Mouse (Mus musculus): ENCODE data around the gene E130114P18Rik. TPM values are rescaled to one million over a fixed set of nuclear protein-coding genes. Genes with fewer than 3 reads are reported as not detected.

E130114P18Rik gene
- polyA plus RNA-seq, 1 experiment from 2014 or later, result 0.35 TPM

DNA sequence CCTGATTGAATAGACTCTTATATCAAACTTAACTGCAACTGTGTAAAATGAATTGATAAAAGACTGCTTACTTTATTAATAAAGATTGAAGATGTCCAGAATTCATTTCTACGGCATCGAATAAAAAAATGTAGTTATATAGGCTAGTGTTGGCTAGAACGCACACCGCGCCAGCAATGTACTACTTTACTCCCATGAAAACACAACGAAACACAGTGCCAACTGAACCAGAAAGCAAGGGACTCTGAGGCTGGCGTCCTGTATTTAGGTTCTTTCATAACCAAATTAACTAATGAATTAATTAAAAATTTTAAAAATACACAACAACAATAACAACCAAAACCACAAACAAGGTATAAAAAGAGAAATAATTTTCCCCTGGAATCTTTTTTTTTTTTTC is 197.0 kb downstream of the E130114P18Rik start:
- Histone ChIP-seq H3K4me2 (replicated peaks; ENCODE audit: low read depth, low read length) (no peak overlapping the region), H3K9ac (ENCODE audit: low read depth, low read length) (no peak overlapping the region), H3K4me1 (ENCODE audit: control insufficient read depth, insufficient read depth, low read length) (0 out of 2 replicates have a peak, but pooled peaks cover 4% of the 10 kb centered on the region), H3K4me3 (ENCODE audit: low read length) (no peak overlapping the region), H3K9me3 (ENCODE audit: control insufficient read depth, low read length) (no peaks in the 10 kb centered on the region), H3K36me3 (ENCODE audit: control insufficient read depth, insufficient read depth, low read length) (no peaks in the 10 kb centered on the region), H3K27me3 (ENCODE audit: control insufficient read depth, insufficient read depth, low read length) (no peaks in the 10 kb centered on the region), H3K27ac (ENCODE audit: low read depth, low read length) (no peak overlapping the region)
- 89% methylated on average over 7 of the region's 7 CpGs for WGBS
- no peak for ATAC-seq (ENCODE audit: low FRiP score, low TSS enrichment)

DNA sequence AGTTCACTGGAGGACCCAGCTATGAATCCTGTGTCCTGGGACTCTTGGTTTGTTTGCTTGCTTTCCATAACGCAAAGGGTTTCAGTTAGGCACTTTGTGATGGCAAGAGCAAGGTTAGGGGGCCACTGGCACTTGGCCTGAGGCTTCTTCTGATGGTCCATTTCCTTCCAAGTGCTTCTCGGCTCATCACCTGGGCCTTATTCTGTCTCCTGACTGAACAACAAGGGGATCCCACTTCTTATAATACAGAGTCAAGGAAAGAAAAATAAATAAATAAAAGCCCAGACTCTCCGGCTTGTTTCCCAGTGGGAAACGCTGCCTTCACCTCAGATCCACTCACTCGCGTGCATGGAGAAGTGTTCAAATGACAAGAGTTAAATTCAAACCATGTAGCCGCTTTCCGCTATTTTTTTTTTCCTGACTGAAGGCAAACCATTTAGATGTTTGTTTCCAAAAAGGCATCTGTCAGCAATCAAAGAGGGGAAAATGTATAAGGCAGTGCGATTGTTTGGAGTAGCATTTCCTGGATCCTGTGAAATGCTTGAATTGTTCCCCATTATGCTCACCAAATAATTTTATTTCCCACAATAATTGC is 199.2 kb downstream of the E130114P18Rik start:
- H3K4me2 ChIP-seq (replicated peaks; ENCODE audit: low read depth, low read length), result no peak overlapping the region
- H3K4me3 ChIP-seq (ENCODE audit: low read length), result no peak overlapping the region
- H3K27me3 ChIP-seq (ENCODE audit: control insufficient read depth, insufficient read depth, low read length), result no peaks in the 10 kb centered on the region
- no peak overlapping the region for H3K9ac ChIP-seq (ENCODE audit: low read depth, low read length)
- no peaks in the 10 kb centered on the region for H3K36me3 ChIP-seq (ENCODE audit: control insufficient read depth, insufficient read depth, low read length)
- ATAC-seq (ENCODE audit: low FRiP score, low TSS enrichment), result no peak
- H3K27ac ChIP-seq (ENCODE audit: low read depth, low read length), result no peak overlapping the region
- H3K4me1 ChIP-seq (ENCODE audit: control insufficient read depth, insufficient read depth, low read length), result 0 out of 2 replicates have a peak, but pooled peaks cover 4% of the 10 kb centered on the region
- WGBS, result 78% methylated on average over 9 of the region's 9 CpGs
- no peaks in the 10 kb centered on the region for H3K9me3 ChIP-seq (ENCODE audit: control insufficient read depth, low read length)

DNA sequence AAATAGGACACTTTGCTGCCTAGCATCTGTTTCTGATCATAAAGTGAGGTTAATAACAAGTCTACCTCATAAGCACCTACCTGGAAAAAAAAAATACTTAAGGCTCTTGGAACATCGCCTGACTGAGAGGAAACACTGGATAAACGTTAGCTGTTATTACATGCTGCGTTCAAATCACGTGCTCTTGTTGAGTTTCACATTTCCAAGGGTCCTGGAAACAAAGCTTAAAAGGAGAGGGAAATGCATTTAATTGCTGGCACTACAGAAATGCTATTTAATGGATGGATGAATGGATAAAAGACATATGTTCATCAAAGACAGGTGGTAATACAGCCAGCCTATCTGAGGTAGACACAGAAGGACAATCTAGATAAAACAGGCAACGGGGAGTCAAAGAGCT is 200.4 kb downstream of the E130114P18Rik start:
- Histone ChIP-seq H3K4me2 (replicated peaks; ENCODE audit: low read depth, low read length) (no peak overlapping the region), H3K27me3 (ENCODE audit: control insufficient read depth, insufficient read depth, low read length) (no peaks in the 10 kb centered on the region), H3K27ac (ENCODE audit: low read depth, low read length) (no peak overlapping the region), H3K4me3 (ENCODE audit: low read length) (no peak overlapping the region), H3K9me3 (ENCODE audit: control insufficient read depth, low read length) (no peaks in the 10 kb centered on the region), H3K9ac (ENCODE audit: low read depth, low read length) (no peak overlapping the region), H3K4me1 (ENCODE audit: control insufficient read depth, insufficient read depth, low read length) (no peaks in the 10 kb centered on the region), H3K36me3 (ENCODE audit: control insufficient read depth, insufficient read depth, low read length) (no peaks in the 10 kb centered on the region)
- 53% methylated on average over 5 of the region's 5 CpGs for WGBS
- ATAC-seq (ENCODE audit: low FRiP score, low TSS enrichment), result no peak

DNA sequence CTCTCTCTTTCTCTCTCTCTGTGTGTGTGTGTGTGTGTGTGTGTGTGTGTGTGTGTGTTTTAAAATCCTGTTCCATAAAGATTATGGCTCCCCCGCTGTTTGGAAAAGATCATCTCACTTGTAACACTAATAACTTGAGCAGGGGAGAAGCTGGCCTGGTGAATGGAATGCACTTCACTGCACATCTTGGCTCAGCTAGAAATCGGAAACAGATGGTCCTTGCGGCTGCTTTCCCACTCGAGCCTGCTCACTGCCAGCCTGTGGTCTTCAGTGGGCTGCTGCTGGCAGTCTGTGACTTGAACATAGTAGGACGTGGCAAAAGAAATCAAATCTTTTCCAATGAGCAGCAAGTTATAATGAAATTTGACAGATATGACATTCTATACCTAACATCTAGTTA is 202.4 kb downstream of the E130114P18Rik start:
- ATAC-seq (ENCODE audit: low FRiP score, low TSS enrichment), result no peak
- Histone ChIP-seq H3K4me3 (ENCODE audit: low read length) (no peak overlapping the region), H3K27me3 (ENCODE audit: control insufficient read depth, insufficient read depth, low read length) (no peaks in the 10 kb centered on the region), H3K36me3 (ENCODE audit: control insufficient read depth, insufficient read depth, low read length) (no peaks in the 10 kb centered on the region), H3K4me1 (ENCODE audit: control insufficient read depth, insufficient read depth, low read length) (no peaks in the 10 kb centered on the region), H3K27ac (ENCODE audit: low read depth, low read length) (no peak overlapping the region), H3K9ac (ENCODE audit: low read depth, low read length) (no peak overlapping the region), H3K9me3 (ENCODE audit: control insufficient read depth, low read length) (no peaks in the 10 kb centered on the region), H3K4me2 (replicated peaks; ENCODE audit: low read depth, low read length) (no peak overlapping the region)
- 57% methylated on average over 5 of the region's 5 CpGs for WGBS

DNA sequence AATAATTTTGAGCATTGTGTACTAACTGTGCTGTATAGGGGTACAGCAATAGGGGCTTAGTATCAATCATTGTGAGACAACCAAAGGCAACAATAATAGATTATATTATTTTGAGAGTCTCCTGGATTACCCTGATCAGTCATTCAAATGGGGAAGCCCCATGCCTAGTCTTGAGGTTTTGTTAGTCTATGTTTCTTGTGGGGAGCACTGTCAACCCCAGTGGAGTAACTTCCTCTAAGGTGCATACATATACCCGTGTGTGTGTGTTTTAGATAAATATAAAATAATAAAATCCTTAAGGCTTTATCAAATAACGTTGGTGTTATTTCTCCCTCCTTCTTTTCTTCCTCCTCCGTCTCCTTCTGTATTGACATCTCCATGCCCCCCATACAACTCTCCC is 208.6 kb downstream of the E130114P18Rik start:
- WGBS, result 78% methylated on average over 3 of the region's 3 CpGs

DNA sequence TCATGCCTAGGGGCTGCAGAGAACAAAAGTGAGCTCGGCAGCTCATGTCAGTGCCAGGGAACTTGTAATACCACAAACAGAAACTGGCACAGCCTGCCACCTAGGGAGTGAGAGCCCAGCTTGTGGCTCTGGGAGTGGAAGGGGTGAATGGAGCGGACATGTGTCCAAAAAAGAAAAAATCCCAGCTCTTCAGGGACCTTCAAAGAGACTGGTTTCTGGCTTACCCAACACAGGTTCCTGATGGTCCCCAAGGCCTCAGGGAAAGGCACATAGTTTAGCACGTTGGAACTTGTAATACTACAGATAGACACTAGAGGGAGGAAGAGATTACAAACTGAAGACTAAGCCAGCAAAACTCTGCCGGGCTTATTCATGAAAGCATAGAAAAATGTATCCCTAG is 213.2 kb downstream of the E130114P18Rik start:
- WGBS, result 40% methylated on average over 4 of the region's 4 CpGs
- H3K36me3 ChIP-seq (ENCODE audit: control insufficient read depth, insufficient read depth, low read length), result no peaks in the 10 kb centered on the region
- no peak overlapping the region for H3K9ac ChIP-seq (ENCODE audit: low read depth, low read length)
- no peak overlapping the region for H3K27ac ChIP-seq (ENCODE audit: low read depth, low read length)
- no peak overlapping the region for H3K4me2 ChIP-seq (replicated peaks; ENCODE audit: low read depth, low read length)
- ATAC-seq (ENCODE audit: low FRiP score, low TSS enrichment), result no peak
- H3K9me3 ChIP-seq (ENCODE audit: control insufficient read depth, low read length), result no peaks in the 10 kb centered on the region
- no peaks in the 10 kb centered on the region for H3K4me1 ChIP-seq (ENCODE audit: control insufficient read depth, insufficient read depth, low read length)
- H3K4me3 ChIP-seq (ENCODE audit: low read length), result no peak overlapping the region
- H3K27me3 ChIP-seq (ENCODE audit: control insufficient read depth, insufficient read depth, low read length), result no peaks in the 10 kb centered on the region

More for the DNA sequence above, 208.6 kb downstream of the E130114P18Rik start:
- Histone ChIP-seq H3K36me3 (ENCODE audit: control insufficient read depth, insufficient read depth, low read length) (no peaks in the 10 kb centered on the region), H3K27me3 (ENCODE audit: control insufficient read depth, insufficient read depth, low read length) (no peaks in the 10 kb centered on the region), H3K4me3 (ENCODE audit: low read length) (no peak overlapping the region), H3K4me1 (ENCODE audit: control insufficient read depth, insufficient read depth, low read length) (no peaks in the 10 kb centered on the region), H3K27ac (ENCODE audit: low read depth, low read length) (no peak overlapping the region), H3K4me2 (replicated peaks; ENCODE audit: low read depth, low read length) (no peak overlapping the region), H3K9me3 (ENCODE audit: control insufficient read depth, low read length) (no peaks in the 10 kb centered on the region), H3K9ac (ENCODE audit: low read depth, low read length) (no peak overlapping the region)
- ATAC-seq (ENCODE audit: low FRiP score, low TSS enrichment), result no peak

DNA sequence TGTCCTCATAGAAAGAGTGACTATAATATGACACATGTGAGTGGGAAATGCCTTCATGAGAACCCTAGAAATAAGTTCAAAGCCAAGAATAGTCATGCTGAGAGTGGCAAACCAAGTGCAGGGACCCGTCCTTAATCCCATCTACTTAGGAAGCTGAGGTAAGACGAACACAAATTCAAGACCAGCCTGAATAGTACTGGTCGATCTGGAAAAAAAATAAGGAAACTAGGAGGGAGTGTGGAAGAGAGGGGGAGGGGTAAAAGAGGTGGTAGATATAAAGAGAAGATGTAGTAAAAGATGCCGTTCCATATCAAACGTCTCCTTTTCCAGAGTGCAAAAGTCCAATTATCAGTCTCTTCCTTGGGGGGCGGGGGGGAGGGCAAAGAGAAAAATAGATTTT is 213.7 kb downstream of the E130114P18Rik start:
- H3K9ac ChIP-seq (ENCODE audit: low read depth, low read length), result no peak overlapping the region
- no peak for ATAC-seq (ENCODE audit: low FRiP score, low TSS enrichment)
- no peaks in the 10 kb centered on the region for H3K9me3 ChIP-seq (ENCODE audit: control insufficient read depth, low read length)
- H3K4me2 ChIP-seq (replicated peaks; ENCODE audit: low read depth, low read length), result no peak overlapping the region
- H3K27me3 ChIP-seq (ENCODE audit: control insufficient read depth, insufficient read depth, low read length), result no peaks in the 10 kb centered on the region
- no peaks in the 10 kb centered on the region for H3K36me3 ChIP-seq (ENCODE audit: control insufficient read depth, insufficient read depth, low read length)
- 88% methylated on average over 6 of the region's 6 CpGs for WGBS
- no peaks in the 10 kb centered on the region for H3K4me1 ChIP-seq (ENCODE audit: control insufficient read depth, insufficient read depth, low read length)
- no peak overlapping the region for H3K27ac ChIP-seq (ENCODE audit: low read depth, low read length)
- H3K4me3 ChIP-seq (ENCODE audit: low read length), result no peak overlapping the region

DNA sequence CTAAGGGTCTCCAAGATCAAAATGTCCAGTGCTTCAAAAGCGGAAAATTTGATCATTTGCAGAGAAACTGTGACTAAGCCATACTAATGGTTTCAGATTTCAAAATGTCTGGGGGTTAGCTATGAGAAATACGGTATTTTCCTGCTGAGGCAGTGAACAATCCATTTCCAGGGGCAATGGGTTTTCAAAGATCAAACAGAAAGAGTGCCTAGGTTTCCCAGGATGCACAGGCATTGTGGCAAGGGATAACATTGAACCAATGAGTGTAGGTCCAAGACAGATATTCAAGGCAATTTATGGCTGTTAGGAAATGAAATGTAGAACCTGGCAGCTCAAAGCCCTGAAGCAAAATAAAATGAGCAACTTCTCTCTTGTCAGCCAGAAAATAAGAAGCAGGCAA is 220.3 kb downstream of the E130114P18Rik start:
- Histone ChIP-seq H3K27me3 (ENCODE audit: control insufficient read depth, insufficient read depth, low read length) (no peaks in the 10 kb centered on the region), H3K4me1 (ENCODE audit: control insufficient read depth, insufficient read depth, low read length) (no peaks in the 10 kb centered on the region), H3K27ac (ENCODE audit: low read depth, low read length) (no peak overlapping the region), H3K9ac (ENCODE audit: low read depth, low read length) (no peak overlapping the region), H3K36me3 (ENCODE audit: control insufficient read depth, insufficient read depth, low read length) (no peaks in the 10 kb centered on the region), H3K9me3 (ENCODE audit: control insufficient read depth, low read length) (no peaks in the 10 kb centered on the region), H3K4me3 (ENCODE audit: low read length) (no peak overlapping the region), H3K4me2 (replicated peaks; ENCODE audit: low read depth, low read length) (no peak overlapping the region)
- 75% methylated on average over 2 of the region's 2 CpGs for WGBS
- ATAC-seq (ENCODE audit: low FRiP score, low TSS enrichment), result no peak

DNA sequence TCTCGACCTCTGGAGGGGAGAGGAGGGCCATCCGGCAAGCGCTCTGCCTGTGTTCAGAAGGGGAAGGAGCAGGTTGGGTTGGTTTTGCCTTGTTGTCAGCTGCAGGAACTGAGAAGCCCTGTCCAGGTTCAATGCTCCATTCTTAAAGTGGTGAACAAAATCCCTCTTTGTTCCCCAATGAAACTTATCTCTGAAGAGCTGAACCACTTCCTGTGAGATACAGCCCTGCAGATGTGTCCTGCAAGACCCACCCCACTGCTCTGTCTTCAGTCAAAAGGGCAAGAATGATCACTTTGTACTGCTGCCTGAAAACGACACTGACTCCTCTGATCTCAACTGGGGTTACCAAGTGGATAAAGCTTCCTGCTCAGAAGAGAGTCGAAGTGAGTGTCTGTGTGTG is 233.9 kb downstream of the E130114P18Rik start:
- H3K4me3 ChIP-seq (ENCODE audit: low read length), result no peak overlapping the region
- no peak for ATAC-seq (ENCODE audit: low FRiP score, low TSS enrichment)

More for the DNA sequence above, 233.9 kb downstream of the E130114P18Rik start:
- WGBS, result 43% methylated on average over 5 of the region's 5 CpGs
- H3K4me2 ChIP-seq (replicated peaks; ENCODE audit: low read depth, low read length), result no peak overlapping the region
- no peaks in the 10 kb centered on the region for H3K27me3 ChIP-seq (ENCODE audit: control insufficient read depth, insufficient read depth, low read length)
- no peaks in the 10 kb centered on the region for H3K9me3 ChIP-seq (ENCODE audit: control insufficient read depth, low read length)
- H3K4me1 ChIP-seq (ENCODE audit: control insufficient read depth, insufficient read depth, low read length), result peaks cover 4% of the 10 kb centered on the region; the same call in 1 of the 2 replicates
- no peak overlapping the region for H3K9ac ChIP-seq (ENCODE audit: low read depth, low read length)
- H3K27ac ChIP-seq (ENCODE audit: low read depth, low read length), result no peak overlapping the region
- no peaks in the 10 kb centered on the region for H3K36me3 ChIP-seq (ENCODE audit: control insufficient read depth, insufficient read depth, low read length)

Data from kidney, embryonic 14.5 days (tissue).